Mouse (Mus musculus): ENCODE results near the gene Snph. TPM values are rescaled to one million over a fixed set of nuclear protein-coding genes. Genes with fewer than 3 reads are reported as not detected.
A peak's percentile ranks its signal among the peaks of the same experiment; 100 is the strongest.

Gene Snph
- polyA plus RNA-seq, 1 experiment from 2014 or later, result not detected

GRCm38 (mm10) chr2:151636015-151636402 is 3.6 kb upstream of the Snph start:
- no peak overlapping the region for H3K4me3 ChIP-seq (ENCODE audit: low read depth, low read length)

DNA sequence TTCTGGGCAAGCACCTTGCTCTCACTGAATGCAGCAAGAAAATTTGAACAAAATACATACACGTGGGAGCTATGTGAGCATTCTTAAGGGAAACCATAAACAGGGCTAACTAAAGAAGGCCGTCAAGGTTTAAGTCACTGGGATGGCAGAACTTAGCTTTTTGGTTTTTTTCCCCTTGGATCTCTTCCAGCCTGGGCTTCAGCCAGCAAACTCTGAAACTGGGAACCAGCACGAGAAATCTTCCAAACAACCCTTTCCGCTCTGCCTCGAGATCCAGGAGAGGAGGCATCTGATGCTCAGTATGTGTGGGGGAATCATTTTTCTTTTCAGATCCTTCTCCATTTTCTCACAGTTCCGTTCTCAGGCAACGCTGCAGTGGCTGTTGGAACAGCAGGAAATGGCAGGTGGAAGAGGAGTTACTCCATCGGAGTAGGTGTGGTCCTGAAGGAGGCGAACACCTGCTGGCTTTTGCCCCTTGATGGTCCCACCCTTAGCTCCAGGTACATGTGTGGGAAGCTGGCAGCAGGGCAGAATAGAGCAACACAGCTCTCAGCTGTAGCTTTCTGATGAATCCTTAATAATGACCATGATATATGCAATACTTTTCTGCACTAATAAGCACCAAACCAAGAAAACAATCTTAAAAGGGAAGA is 3.1 kb upstream of the Snph start:
- 59% methylated on average over 9 of the region's 9 CpGs for WGBS (ENCODE audit: insufficient replicate concordance)
- Histone ChIP-seq H3K4me1 (ENCODE audit: insufficient read depth) (0 out of 2 replicates have a peak, but pooled peaks cover 2% of the 10 kb centered on the region), H3K36me3 (replicated peaks; ENCODE audit: insufficient read depth, low read length) (no peaks in the 10 kb centered on the region), H3K4me2 (ENCODE audit: low read depth, low read length) (no peak overlapping the region), H3K27ac (ENCODE audit: low read depth) (no peak overlapping the region), H3K9me3 (ENCODE audit: low read length) (no peaks in the 10 kb centered on the region), H3K9ac (replicated peaks) (no peak overlapping the region), H3K27me3 (ENCODE audit: insufficient read depth, low read length) (peaks cover 28% of the 10 kb centered on the region), H3K4me3 (ENCODE audit: low read depth, low read length) (no peak overlapping the region)
- TF ChIP-seq EP300 (IDR thresholded peaks at IDR 0.05; ENCODE audit: low read depth), result no peak
- no peak for TF ChIP-seq CTCF (IDR thresholded peaks at IDR 0.05; ENCODE audit: low read depth)
- no peak for DNase-seq
- no peak for ATAC-seq

More at GRCm38 (mm10) chr2:151636015-151636402, 3.6 kb upstream of the Snph start:
- Histone ChIP-seq H3K27ac (ENCODE audit: low read depth) (no peak overlapping the region), H3K4me1 (ENCODE audit: insufficient read depth) (0 out of 2 replicates have a peak, but pooled peaks cover 2% of the 10 kb centered on the region), H3K9me3 (ENCODE audit: low read length) (no peaks in the 10 kb centered on the region), H3K36me3 (replicated peaks; ENCODE audit: insufficient read depth, low read length) (no peaks in the 10 kb centered on the region), H3K4me2 (ENCODE audit: low read depth, low read length) (no peak overlapping the region), H3K27me3 (ENCODE audit: insufficient read depth, low read length) (peaks cover 24% of the 10 kb centered on the region), H3K9ac (replicated peaks) (no peak overlapping the region)
- TF ChIP-seq EP300 (IDR thresholded peaks at IDR 0.05; ENCODE audit: low read depth), result no peak
- TF ChIP-seq CTCF (IDR thresholded peaks at IDR 0.05; ENCODE audit: low read depth), result no peak
- ATAC-seq (no peak), DNase-seq (no peak)
- 55% methylated on average over 2 of the region's 2 CpGs for WGBS (ENCODE audit: insufficient replicate concordance)

GRCm38 (mm10) chr2:151634903-151635302 is 2.5 kb upstream of the Snph start:
- H3K27me3 ChIP-seq (ENCODE audit: insufficient read depth, low read length), result peaks cover 32% of the 10 kb centered on the region
- 47% methylated on average over 2 of the region's 2 CpGs for WGBS (ENCODE audit: insufficient replicate concordance)
- DNase-seq (no peak), ATAC-seq (no peak)
- H3K4me3 ChIP-seq (ENCODE audit: low read depth, low read length), result no peak overlapping the region
- H3K4me2 ChIP-seq (ENCODE audit: low read depth, low read length), result no peak overlapping the region
- H3K36me3 ChIP-seq (replicated peaks; ENCODE audit: insufficient read depth, low read length), result no peaks in the 10 kb centered on the region
- no peak overlapping the region for H3K9ac ChIP-seq (replicated peaks)
- H3K4me1 ChIP-seq (ENCODE audit: insufficient read depth), result 0 out of 2 replicates have a peak, but pooled peaks cover 2% of the 10 kb centered on the region
- no peak for TF ChIP-seq EP300 (IDR thresholded peaks at IDR 0.05; ENCODE audit: low read depth)
- no peak for TF ChIP-seq CTCF (IDR thresholded peaks at IDR 0.05; ENCODE audit: low read depth)
- no peaks in the 10 kb centered on the region for H3K9me3 ChIP-seq (ENCODE audit: low read length)
- no peak overlapping the region for H3K27ac ChIP-seq (ENCODE audit: low read depth)

GRCm38 (mm10) chr2:151632982-151633381 is 589 bp upstream of the Snph start:
- ATAC-seq (no peak), DNase-seq (no peak)
- Histone ChIP-seq H3K27me3 (ENCODE audit: insufficient read depth, low read length) (peaks cover 32% of the 10 kb centered on the region), H3K4me1 (ENCODE audit: insufficient read depth) (0 out of 2 replicates have a peak, but pooled peaks cover 2% of the 10 kb centered on the region), H3K27ac (ENCODE audit: low read depth) (no peak overlapping the region), H3K9me3 (ENCODE audit: low read length) (no peaks in the 10 kb centered on the region), H3K4me3 (ENCODE audit: low read depth, low read length) (no peak overlapping the region), H3K36me3 (replicated peaks; ENCODE audit: insufficient read depth, low read length) (no peaks in the 10 kb centered on the region), H3K9ac (replicated peaks) (no peak overlapping the region), H3K4me2 (ENCODE audit: low read depth, low read length) (no peak overlapping the region)
- TF ChIP-seq CTCF (IDR thresholded peaks at IDR 0.05; ENCODE audit: low read depth), result no peak
- no peak for TF ChIP-seq EP300 (IDR thresholded peaks at IDR 0.05; ENCODE audit: low read depth)
- WGBS (ENCODE audit: insufficient replicate concordance), result 49% methylated on average over 5 of the region's 5 CpGs

DNA sequence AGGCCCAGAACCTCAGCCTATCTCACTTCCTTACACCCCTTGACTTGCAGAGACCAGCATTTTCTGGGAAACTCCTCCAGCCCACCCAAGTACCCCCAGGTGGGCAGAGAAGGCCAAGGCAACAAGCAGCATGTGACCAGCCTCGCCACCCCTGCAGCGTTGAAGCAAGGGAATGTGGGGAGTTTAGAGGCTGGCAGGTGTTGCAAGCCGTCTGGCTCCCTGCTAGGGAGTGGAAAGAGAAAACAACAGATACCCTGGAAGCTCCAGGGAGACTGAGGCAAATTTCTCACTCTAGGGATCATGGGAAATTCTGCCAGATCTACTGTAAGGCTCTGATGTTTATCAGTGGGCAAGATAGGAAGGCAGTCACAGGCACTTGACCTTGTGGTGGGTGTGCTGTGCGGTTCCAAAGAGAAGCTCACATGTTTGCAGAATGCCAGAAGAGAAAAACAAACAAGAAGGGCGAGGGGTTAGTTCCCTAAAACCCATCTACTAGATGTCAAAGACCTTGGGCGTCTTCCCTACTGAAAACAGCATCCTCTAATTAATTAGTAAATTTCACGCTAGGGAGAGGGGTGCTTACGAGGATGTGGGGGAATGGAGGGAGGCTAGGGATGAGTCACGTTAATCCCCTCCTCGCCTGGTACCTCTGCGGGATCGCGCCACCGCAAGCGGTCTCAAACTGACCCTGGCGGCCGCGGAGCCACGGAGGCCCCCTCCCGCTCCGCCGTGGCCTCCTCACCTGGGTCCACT is 811 bp downstream of the Snph start:
- TF ChIP-seq CTCF (IDR thresholded peaks at IDR 0.05; ENCODE audit: low read depth), result no peak
- no peak for TF ChIP-seq EP300 (IDR thresholded peaks at IDR 0.05; ENCODE audit: low read depth)
- H3K27ac ChIP-seq (ENCODE audit: low read depth), result no peak overlapping the region
- H3K4me2 ChIP-seq (ENCODE audit: low read depth, low read length), result peak overlapping the region; percentile 81
- peak overlapping the region; percentile 50; the same call in 1 of the 2 replicates for H3K9ac ChIP-seq (replicated peaks)
- ATAC-seq (no peak), DNase-seq (no peak)
- peak overlapping the region; percentile 54 for H3K4me3 ChIP-seq (ENCODE audit: low read depth, low read length)
- 0 out of 2 replicates have a peak, but pooled peaks cover 2% of the 10 kb centered on the region for H3K4me1 ChIP-seq (ENCODE audit: insufficient read depth)
- peaks cover 32% of the 10 kb centered on the region for H3K27me3 ChIP-seq (ENCODE audit: insufficient read depth, low read length)
- H3K36me3 ChIP-seq (replicated peaks; ENCODE audit: insufficient read depth, low read length), result no peaks in the 10 kb centered on the region
- H3K9me3 ChIP-seq (ENCODE audit: low read length), result no peaks in the 10 kb centered on the region
- 4% methylated on average over 22 of the region's 22 CpGs for WGBS (ENCODE audit: insufficient replicate concordance)

- Histone ChIP-seq H3K27ac (ENCODE audit: low read depth) (no peak overlapping the region), H3K36me3 (replicated peaks; ENCODE audit: insufficient read depth, low read length) (no peaks in the 10 kb centered on the region), H3K4me1 (ENCODE audit: insufficient read depth) (0 out of 2 replicates have a peak, but pooled peaks cover 2% of the 10 kb centered on the region), H3K27me3 (ENCODE audit: insufficient read depth, low read length) (peaks cover 32% of the 10 kb centered on the region), H3K9me3 (ENCODE audit: low read length) (no peaks in the 10 kb centered on the region), H3K4me2 (ENCODE audit: low read depth, low read length) (no peak overlapping the region), H3K4me3 (ENCODE audit: low read depth, low read length) (no peak overlapping the region), H3K9ac (replicated peaks) (no peak overlapping the region)
- TF ChIP-seq EP300 (IDR thresholded peaks at IDR 0.05; ENCODE audit: low read depth), result no peak
- TF ChIP-seq CTCF (IDR thresholded peaks at IDR 0.05; ENCODE audit: low read depth), result no peak
- no peak for ATAC-seq
- no peak for DNase-seq
- WGBS (ENCODE audit: insufficient replicate concordance), result 47% methylated on average over 7 of the region's 7 CpGs
These were observed 3.1 kb downstream of the Snph start for GRCm38 (mm10) chr2:151629310-151629709.
